Mouse (Mus musculus) thymus, postnatal 10 days (tissue): ENCODE data around the gene Mt2.

Source experiments
- DNase-seq, 2 experiments: peaks; one replicate each; pipeline ENCODE4 v3.0.0; 2021; ENCODE audit warnings: low spot score in 2 of 2

Gene Mt2

DNA sequence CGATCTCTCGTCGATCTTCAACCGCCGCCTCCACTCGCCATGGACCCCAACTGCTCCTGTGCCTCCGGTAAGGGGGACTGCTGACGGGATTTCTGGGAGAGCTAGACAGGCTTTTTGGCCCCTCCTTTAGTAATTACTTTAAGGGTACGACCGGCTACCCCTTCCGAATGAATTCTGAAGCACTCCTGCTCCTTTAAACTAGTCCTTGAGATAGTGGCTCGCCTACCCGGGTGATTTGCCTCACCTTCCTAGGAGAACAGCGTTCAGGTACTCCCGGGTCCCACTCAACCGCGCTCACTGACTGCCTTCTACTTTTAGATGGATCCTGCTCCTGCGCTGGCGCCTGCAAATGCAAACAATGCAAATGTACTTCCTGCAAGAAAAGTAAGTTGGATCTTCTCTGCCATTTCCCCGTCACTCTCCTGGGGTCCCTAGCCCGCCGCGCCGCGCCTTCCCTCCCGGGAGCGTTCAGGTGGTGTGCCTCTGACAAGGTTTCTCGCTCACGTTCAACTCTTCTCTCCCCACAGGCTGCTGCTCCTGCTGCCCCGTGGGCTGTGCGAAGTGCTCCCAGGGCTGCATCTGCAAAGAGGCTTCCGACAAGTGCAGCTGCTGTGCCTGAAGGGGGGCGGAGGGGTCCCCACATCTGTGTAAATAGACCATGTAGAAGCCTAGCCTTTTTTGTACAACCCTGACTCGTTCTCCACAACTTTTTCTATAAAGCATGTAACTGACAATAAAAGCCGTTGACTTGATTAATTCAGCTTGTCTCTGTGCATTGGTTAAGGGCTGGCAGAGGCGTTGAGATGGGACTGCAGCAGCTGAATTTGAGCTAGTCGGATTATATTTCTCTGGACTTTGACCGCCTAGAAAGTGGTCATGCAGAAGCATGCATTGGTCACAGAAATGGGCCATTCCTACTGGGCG is 607 bp downstream of the Mt2 start:
- DNase-seq = peak; percentile 41 to 47

GRCm38 (mm10) chr8:94173848-94174403 is 1.5 kb downstream of the Mt2 start:
- DNase-seq = no peak

DNA sequence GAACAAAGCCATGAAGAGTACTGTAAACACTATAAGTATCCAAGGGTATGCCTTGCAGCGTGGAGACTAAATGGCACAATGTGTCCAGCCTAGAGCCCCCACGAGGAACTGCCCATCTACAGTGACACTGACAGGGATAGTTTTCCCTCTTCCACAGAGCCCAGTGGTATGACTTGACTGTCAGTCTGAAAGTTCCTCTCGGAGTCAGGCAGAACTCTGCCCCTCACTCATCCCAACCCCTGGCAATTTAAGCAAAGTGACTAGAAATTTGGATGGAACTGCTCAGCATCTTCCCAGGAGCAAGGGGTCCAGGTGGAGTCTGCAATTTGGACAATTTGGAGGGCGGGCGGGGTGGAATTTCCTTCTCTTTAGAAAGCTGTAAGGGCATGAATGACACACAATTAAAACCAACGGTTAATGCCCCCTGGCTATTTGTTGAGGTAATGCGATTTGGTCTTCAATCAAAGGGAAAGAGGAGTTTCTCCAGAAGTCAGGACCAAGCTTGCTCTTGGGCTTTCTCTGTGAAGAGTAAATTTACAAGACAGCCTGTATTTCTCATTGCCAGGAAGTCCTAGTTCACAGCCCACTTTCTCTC is 2.3 kb downstream of the Mt2 start:
- DNase-seq = no peak

GRCm38 (mm10) chr8:94177716-94178390 is 5.4 kb downstream of the Mt2 start:
- DNase-seq = no peak

DNA sequence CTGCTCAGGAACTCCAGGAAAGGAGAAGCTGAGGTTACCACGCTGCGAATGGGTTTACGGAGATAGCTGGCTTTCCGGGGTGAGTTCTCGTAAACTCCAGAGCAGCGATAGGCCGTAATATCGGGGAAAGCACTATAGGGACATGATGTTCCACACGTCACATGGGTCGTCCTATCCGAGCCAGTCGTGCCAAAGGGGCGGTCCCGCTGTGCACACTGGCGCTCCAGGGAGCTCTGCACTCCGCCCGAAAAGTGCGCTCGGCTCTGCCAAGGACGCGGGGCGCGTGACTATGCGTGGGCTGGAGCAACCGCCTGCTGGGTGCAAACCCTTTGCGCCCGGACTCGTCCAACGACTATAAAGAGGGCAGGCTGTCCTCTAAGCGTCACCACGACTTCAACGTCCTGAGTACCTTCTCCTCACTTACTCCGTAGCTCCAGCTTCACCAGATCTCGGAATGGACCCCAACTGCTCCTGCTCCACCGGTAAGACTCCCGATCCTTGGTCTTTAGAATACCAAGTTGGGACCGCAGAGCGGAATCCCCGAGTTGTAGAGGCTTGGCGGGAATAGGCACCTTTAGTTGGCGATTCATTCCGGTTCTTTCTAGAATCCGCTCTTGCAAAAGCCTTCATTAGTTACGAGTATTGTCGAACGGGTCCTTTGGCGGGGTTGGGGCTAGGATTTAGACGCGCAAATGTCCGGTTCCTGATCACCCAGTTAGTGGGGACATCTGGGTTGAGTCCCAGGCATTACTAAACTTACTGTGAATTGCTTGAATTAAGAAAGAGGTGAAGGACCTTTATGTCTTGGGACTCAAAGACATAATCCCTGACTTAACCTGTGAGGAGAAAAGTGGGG is 6.6 kb downstream of the Mt2 start, which contains the start of gene Mt1:
TSS of gene Mt1 (plus strand) at position 226 of the 856 bp plus-strand sequence.
- DNase-seq = no peak

GRCm38 (mm10) chr8:94179713-94180560 is 7.5 kb downstream of the Mt2 start:
- DNase-seq = no peak

DNA sequence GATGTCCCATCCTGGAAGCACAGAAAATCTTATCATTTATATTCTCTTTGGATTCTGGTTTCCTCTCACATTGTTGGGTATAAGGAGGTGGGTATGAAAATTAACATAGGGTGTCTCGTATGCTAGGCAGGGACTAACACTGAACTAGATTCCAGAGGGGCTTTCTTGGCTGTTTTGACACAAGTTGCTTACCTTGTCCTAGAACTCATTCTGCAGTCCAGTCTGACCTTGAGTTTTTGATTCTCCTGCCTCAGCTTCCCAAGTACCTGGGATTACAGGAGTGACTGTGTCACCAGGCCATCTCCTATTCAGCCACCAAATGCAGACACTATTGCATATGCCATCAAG is 8.1 kb downstream of the Mt2 start:
- DNase-seq = no peak

DNA sequence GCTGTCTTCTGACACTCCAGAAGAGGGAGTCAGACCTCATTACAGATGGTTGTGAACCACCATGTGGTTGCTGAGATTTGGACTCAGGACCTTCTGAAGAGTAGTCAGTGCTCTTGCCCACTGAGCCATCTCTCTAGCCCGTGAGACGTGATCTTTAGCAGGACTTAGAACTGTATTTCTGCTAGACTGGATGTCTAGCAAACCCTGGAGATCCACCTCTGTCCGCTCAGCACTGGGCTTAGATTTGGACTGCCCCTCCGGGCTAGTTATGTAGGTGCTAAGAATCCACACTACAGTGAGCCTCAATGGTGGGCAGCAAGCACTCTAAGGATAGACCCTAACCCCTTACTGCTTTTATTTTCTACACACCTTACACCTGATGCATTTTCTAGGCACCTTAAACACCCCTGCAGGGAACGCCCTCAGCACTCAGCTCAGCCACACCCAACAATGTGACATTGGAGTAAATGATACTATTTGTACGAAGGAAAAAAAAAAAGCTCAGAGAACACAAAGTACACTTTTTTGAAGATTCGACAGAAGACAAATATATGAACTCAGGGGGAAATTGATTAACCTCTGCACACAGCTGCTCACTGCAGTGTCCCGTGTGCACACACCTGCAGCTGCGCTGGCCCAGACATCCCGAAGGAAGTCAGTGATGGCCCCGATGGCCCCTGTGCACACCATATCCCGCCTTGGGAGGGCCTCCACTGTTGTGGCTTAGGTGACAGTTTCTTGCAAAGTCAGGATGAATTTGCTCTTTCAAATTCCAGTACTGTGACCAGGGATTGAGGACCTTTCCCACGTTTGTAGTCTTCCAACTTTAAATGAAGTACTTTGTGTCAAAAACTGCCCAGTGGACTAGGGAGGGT is 9.8 kb downstream of the Mt2 start:
- no peak for DNase-seq

GRCm38 (mm10) chr8:94183117-94183516 is 10.7 kb downstream of the Mt2 start:
- peak; percentile 36 to 66 for DNase-seq

DNA sequence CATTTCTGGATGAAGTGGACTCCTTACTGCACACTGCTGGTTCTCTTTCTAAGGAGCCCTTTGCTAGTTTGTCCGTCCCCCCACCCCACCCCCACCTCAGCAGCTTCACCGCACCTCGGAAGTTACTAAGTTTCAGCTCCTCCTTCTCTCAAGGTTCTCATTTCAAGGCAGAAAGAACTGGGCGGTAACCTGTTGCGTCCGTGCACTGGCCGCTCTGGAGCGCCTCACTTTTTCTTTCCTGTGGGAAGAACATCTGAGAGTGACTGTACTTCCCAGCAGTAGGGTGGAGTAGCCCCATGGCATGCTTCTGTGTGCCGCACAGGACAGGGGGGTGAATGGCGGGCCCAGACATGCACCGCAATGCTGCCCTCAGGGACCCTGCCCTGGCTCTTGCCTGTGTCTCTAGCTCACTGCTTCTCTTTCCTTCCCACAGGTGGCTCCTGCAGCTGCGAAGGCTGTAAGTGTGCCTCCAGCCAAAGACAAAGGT is 11.9 kb downstream of the Mt2 start:
- DNase-seq = no peak

DNA sequence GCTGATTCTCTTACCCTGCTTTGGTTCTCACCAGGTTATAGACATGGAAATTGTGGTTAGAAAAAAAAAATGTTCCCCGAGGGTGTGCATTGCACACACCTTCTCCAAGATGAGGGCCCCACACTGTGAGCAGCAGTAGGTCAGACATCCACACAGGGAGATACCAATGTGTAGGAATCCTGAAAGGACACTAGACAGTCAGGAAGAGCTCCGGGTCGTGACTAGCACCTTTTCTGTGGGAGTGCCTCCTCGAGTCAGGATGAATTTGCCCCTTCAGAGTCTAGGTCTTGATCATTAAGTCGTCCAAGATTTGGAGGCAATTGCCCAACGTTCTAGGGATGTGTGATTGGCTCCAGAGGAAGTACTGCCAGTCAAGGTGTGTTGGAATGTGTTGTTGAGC is 13.3 kb downstream of the Mt2 start:
- no peak for DNase-seq

- DNase-seq = peak; percentile 80 to 86
Observed at GRCm38 (mm10) chr8:94186542-94186941, 14.1 kb downstream of the Mt2 start.

GRCm38 (mm10) chr8:94187290-94188002 is 15.0 kb downstream of the Mt2 start:
- DNase-seq = no peak

DNA sequence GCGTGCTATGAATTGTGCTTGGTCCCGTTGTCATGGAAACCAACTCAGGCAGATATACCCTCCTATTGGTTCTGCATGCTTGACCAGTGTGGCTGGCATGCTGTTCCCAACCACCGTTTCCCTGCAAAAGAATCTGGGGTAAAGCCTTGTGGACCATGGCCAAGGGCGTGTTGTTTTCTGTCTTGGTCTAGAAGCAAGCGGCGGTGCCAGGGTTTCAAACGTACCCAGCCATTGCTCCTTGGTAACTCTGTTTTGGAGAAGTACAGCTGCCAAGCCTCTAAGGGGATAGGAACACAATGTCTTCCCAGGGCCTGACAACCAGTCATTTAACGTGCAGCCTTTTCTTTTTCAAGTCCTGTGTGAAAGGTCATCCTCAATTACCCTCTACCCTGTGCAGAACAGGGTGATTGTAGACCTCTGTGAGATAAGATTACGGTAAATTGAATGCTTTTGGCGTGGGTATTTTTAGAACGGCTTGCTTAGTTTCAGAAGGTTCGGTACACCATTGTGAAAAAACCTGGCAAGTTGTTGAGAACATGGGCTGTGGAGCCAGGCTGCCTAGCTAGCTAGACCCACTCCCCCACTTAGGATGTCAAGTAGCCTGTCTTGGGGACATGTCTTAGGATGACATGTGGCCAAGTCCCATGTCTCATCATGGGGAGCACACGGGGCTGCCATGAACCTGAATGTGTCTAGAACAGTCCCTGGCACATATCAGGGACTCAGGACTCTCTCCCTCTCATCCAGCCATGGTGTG is 17.0 kb downstream of the Mt2 start:
- no peak for DNase-seq

DNA sequence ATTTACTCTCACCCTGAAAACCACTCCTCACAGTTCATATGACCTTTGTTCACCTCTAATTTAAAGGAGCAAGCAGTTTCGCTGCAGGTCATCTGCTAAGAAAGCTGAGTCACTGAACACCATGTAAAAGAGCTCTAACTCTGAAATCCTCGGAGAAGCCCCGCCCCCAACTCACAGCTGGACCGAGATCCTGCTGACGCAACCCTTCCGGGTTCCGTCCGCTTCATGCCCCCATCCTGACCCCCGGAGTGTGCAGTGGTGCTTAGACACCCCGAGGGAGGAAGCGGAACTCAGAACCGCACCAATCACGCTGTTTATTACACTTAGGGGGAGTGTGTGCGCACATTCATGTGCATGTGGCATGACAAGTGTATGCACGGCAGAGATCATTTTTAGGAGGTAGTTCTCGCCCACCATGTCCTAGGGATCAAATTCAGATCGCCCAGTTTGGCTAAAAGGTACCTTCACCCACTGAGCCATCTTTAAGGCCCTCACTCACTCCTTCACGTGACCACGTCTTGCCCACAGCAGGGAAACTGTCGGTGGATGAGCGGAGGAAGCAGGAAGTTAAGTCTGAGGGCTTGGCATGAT is 18.7 kb downstream of the Mt2 start:
- DNase-seq = peak; percentile 71 to 72

- no peak for DNase-seq
Observed at GRCm38 (mm10) chr8:94192926-94193325, 20.5 kb downstream of the Mt2 start.

DNA sequence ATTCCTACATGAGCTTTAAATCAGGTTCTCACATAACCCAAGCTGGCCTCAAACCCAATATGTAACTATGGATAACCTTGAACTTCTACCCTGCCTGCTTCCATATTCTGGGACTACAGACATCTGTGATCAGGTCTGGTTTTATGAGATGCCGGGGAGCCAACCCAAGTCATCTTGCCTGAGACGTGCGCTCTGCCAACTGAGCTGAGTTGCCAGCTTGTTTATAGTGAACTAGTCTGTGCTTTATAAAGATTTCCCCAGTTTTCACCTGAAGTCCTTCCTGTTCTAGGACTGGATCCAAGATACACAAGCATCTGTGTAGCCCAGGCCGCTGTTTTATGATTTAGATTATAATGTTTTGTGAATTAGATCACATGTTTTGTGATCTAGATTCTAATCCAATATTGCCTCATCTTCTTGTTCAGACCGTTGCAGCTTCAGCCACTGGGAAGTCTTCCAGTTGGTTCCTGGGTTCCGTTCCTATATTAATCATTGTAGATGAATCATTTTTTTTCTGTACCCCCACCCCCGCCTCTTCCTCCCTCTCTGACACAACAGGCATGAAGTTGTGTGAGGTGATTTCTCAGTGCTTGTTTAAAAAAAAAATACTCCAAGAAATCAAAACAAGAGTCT is 22.2 kb downstream of the Mt2 start:
- DNase-seq = no peak
